Mouse (Mus musculus) lung, postnatal 0 days (tissue): ENCODE measurements around the gene H2-M5.

Experiments
- CTCF ChIP-seq: IDR thresholded peaks from 2 replicates; pipeline ENCODE4 v1.5.1; 2016; ENCODE audit warnings: antibody characterized with exemption, mild to moderate bottlenecking
- EP300 ChIP-seq: IDR thresholded peaks from 2 replicates; pipeline ENCODE4 v1.6.1; 2016; ENCODE audit warnings: antibody characterized with exemption, mild to moderate bottlenecking, control low read depth

- no peak for TF ChIP-seq EP300
- no peak for TF ChIP-seq CTCF
Measured at GRCm38 (mm10) chr17:36970316-36970890, 18.9 kb downstream of the H2-M5 start.
